ENCODE assay signal across 8 mouse cellular contexts in the genomic region with DNA sequence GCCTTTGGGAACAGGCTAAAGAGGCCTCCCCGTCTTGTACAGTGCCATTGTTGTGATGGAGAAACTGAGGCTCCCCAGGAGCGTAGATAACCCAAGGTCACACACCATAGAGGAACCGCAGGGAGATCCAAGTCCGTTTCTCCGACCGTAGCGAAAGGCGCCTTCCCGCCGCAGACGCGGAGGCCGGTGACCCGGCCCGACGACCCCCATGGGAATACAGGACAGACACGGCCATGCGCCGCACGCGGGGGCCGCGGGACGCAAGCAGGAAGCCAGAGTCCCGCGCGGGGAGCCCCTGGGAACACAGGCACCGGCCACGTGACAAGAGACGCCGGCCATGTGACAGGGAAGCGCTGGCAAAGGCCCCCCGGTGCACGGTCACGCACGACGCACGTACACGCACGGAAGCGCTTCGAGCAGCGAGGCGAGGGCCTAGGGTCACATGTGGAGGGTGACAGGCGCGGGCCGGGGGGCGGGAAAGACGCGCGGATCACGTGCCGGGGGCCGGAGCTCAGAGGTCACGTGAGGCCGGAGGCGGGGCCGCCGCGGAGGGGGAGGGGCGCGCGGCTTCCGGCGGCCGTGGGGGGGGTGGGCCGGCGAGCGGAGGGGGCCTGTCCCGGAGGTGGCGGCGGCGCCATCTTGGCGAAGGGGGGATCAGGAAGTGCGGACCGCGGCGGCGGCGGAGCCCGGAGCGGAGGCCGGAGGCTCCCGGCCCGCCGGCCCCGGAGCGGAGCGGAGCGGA. TPM values are rescaled to one million over a fixed set of nuclear protein-coding genes. Genes with fewer than 3 reads are reported as not detected.
DNase-seq lines count a peak whose midpoint lies in the region; ATAC-seq and TF ChIP-seq lines count a peak whose summit lies in the region.

Ube2q1 (plus strand) TSS at position 649 of the 742 bp plus-strand sequence.

- DNase-seq in G1E (ENCODE audit: low spot score) = peak; percentile 90
- DNase-seq in cerebellum, adult 18-20 months = peak; percentile 95 to 96
- peak; percentile 99 for DNase-seq in forebrain, postnatal 0 days
- DNase-seq in heart, postnatal 4 days = peak; percentile 97
- peak; percentile 98 for DNase-seq in layer of hippocampus, adult 8-10 months (ENCODE audit: low spot score in 2 of 2)
- DNase-seq in ovary, adult 18-20 months (ENCODE audit: low spot score) = peak; percentile 95
- DNase-seq in thymus, postnatal 0 days (ENCODE audit: low spot score) = peak; percentile 96

- no peaks in the 10 kb centered on the region for H3K27me3 ChIP-seq in G1E (ENCODE audit: insufficient read depth, low read length)
- no peaks in the 10 kb centered on the region for H3K27me3 ChIP-seq in forebrain, postnatal 0 days (ENCODE audit: insufficient read depth, low read length)
- H3K27me3 ChIP-seq in lung, embryonic 15.5 days = no peaks in the 10 kb centered on the region

- peak within 1 kb of the TSS; percentile 92 for H3K27ac ChIP-seq in forebrain, postnatal 0 days (ENCODE audit: low read depth, low read length)
- peak within 1 kb of the TSS; percentile 98 for H3K27ac ChIP-seq in lung, embryonic 15.5 days

- no peaks in the 10 kb centered on the region for H3K9me3 ChIP-seq in G1E (replicated peaks)
- H3K9me3 ChIP-seq in forebrain, postnatal 0 days (ENCODE audit: low read length) = no peaks in the 10 kb centered on the region
- H3K9me3 ChIP-seq in lung, embryonic 15.5 days = no peaks in the 10 kb centered on the region

- peaks cover 63% of the 10 kb centered on the region for H3K4me1 ChIP-seq in G1E (ENCODE audit: insufficient read depth, low read depth, low read length)
- H3K4me1 ChIP-seq in forebrain, postnatal 0 days (ENCODE audit: insufficient read depth) = peaks cover 25% of the 10 kb centered on the region
- H3K4me1 ChIP-seq in lung, embryonic 15.5 days = peaks cover 34% of the 10 kb centered on the region

- H3K36me3 ChIP-seq in G1E (replicated peaks) = peaks cover 75% of the 10 kb centered on the region
- H3K36me3 ChIP-seq in forebrain, postnatal 0 days (ENCODE audit: insufficient read depth) = peaks cover 25% of the 10 kb centered on the region
- peaks cover 20% of the 10 kb centered on the region for H3K36me3 ChIP-seq in lung, embryonic 15.5 days

- H3K4me3 ChIP-seq in G1E (ENCODE audit: low read depth, low read length) = peak within 1 kb of the TSS; percentile 88
- H3K4me3 ChIP-seq in forebrain, postnatal 0 days (ENCODE audit: low read depth, low read length) = peak within 1 kb of the TSS; percentile 80
- H3K4me3 ChIP-seq in lung, embryonic 15.5 days = peak within 1 kb of the TSS; percentile 99

- H3K4me2 ChIP-seq in forebrain, postnatal 0 days (ENCODE audit: low read depth) = peak within 1 kb of the TSS; percentile 66
- peak within 1 kb of the TSS; percentile 73 for H3K4me2 ChIP-seq in lung, embryonic 15.5 days

- WGBS in forebrain, postnatal 0 days = 1% methylated on average over 73 of the region's 90 CpGs
- WGBS in lung, embryonic 15.5 days = under 1% methylated on average over 79 of the region's 90 CpGs

- peak; percentile 92 for ATAC-seq in G1E (ENCODE audit: extremely low read depth, insufficient number of reproducible peaks, low FRiP score, poor library complexity, severe bottlenecking)
- ATAC-seq in forebrain, postnatal 0 days = peak; percentile 97
- ATAC-seq in lung, embryonic 15.5 days (ENCODE audit: borderline replicate concordance, extremely low read depth, low FRiP score, low TSS enrichment) = peak; percentile 93

- peak within 1 kb of the TSS; percentile 91 for H3K9ac ChIP-seq in forebrain, postnatal 0 days
- peak within 1 kb of the TSS; percentile 100 for H3K9ac ChIP-seq in lung, embryonic 15.5 days

- TF ChIP-seq CTCF in G1E (IDR thresholded peaks at IDR 0.05; ENCODE audit: low read depth, low read length) = no peak
- no peak for TF ChIP-seq CTCF in forebrain, postnatal 0 days (IDR thresholded peaks at IDR 0.05; ENCODE audit: low read depth)

RNA-seq across cellular contexts. Expression of gene Ube2q1, which starts in this region (rescaled TPM):
- total RNA-seq in G1E (2014; fragmentation: Nextera tagmentation) = 106 and 131 TPM in 2 replicates
- 133 and 134 TPM in 2 replicates for total RNA-seq in G1E (2017)
- 44.3 and 65.9 TPM in 2 replicates for polyA plus RNA-seq in G1E (2012)
- total RNA-seq in forebrain, postnatal 0 days (2014; rRNA removed) = 68.9 and 71.9 TPM in 2 replicates
- polyA plus RNA-seq in forebrain, postnatal 0 days (2015; fragmentation: Nextera tagmentation; extraction: Ambion mirVana) = 9.5 and 9.9 TPM in 2 replicates
- 10 to 100 TPM; 37.9 to 40.0 TPM for total RNA-seq in heart, postnatal 4 days (2021)
- total RNA-seq in layer of hippocampus, adult 8-10 months (2022) = 10 to 100 TPM; 87.9 to 97.5 (median 92.1) TPM
- 10.8 and 12.0 TPM in 2 replicates for polyA plus RNA-seq in lung, embryonic 15.5 days (2015; fragmentation: Nextera tagmentation; extraction: Ambion mirVana)
- 16.6 and 16.7 TPM in 2 replicates for polyA plus RNA-seq in thymus, postnatal 0 days (2015; fragmentation: Nextera tagmentation; extraction: Ambion mirVana)

Comparison
In these comparisons a context has a peak if more than half of its experiments do, and no peak if none do; other contexts are left out.
1. Peak in every context shown above with its lines: DNase-seq, ATAC-seq, H3K4me3 ChIP-seq and H3K27ac ChIP-seq.